Mouse (Mus musculus): Measurements from ENCODE around the gene D16Ertd472e. TPM values are rescaled to one million over a fixed set of nuclear protein-coding genes. Genes with fewer than 3 reads are reported as not detected.

D16Ertd472e gene
- polyA plus RNA-seq, 1 experiment from 2014 or later = 23.8 TPM

- Histone ChIP-seq H3K27me3 (ENCODE audit: control insufficient read depth, insufficient read depth, low read length) (no peaks in the 10 kb centered on the region), H3K9me3 (ENCODE audit: control insufficient read depth, low read length) (no peaks in the 10 kb centered on the region), H3K4me1 (ENCODE audit: control insufficient read depth, insufficient read depth, low read length) (0 out of 2 replicates have a peak, but pooled peaks cover 2% of the 10 kb centered on the region), H3K27ac (replicated peaks; ENCODE audit: low read depth, low read length) (no peak overlapping the region), H3K36me3 (ENCODE audit: control insufficient read depth, insufficient read depth, low read length) (no peaks in the 10 kb centered on the region), H3K4me3 (ENCODE audit: low read depth, low read length) (no peak overlapping the region), H3K4me2 (ENCODE audit: low read depth, severe bottlenecking) (no peak overlapping the region), H3K9ac (ENCODE audit: low read length) (no peak overlapping the region)
- WGBS = 86% methylated on average over 5 of the region's 5 CpGs
- ATAC-seq (ENCODE audit: insufficient number of reproducible peaks, low FRiP score, low TSS enrichment, low read depth) (no peak), DNase-seq (ENCODE audit: low spot score) (peak; percentile 19)
Measured at GRCm38 (mm10) chr16:78490779-78491178, 85.7 kb downstream of the D16Ertd472e start.

Other genes with a start within 250 kb of the D16Ertd472e start
- gene Btg3, start 199.5 kb downstream of the D16Ertd472e start, polyA plus RNA-seq (2014; fragmentation: Nextera tagmentation; extraction: Ambion mirVana) = 31.5 and 33.2 TPM in 2 replicates

All from limb, embryonic 11.5 days (tissue).